Mouse (Mus musculus): ENCODE measurements around the gene Klrd1. TPM values are rescaled to one million over a fixed set of nuclear protein-coding genes. Genes with fewer than 3 reads are reported as not detected.

Gene Klrd1
- polyA plus RNA-seq, 1 experiment from 2014 or later: 0.32 TPM

- DNase-seq (ENCODE audit: low spot score) (peak; percentile 76), ATAC-seq (replicated peaks; ENCODE audit: low FRiP score, low read depth) (peak; percentile 72)
- Histone ChIP-seq H3K9me3 (replicated peaks; ENCODE audit: low read length) (no peaks in the 10 kb centered on the region), H3K27me3 (ENCODE audit: insufficient read depth, low read length) (no peaks in the 10 kb centered on the region), H3K27ac (no peak overlapping the region), H3K4me1 (replicated peaks; ENCODE audit: insufficient read depth, low read length) (no peaks in the 10 kb centered on the region), H3K4me2 (ENCODE audit: low read length) (no peak overlapping the region), H3K4me3 (replicated peaks; ENCODE audit: low read depth, low read length) (no peak overlapping the region), H3K9ac (ENCODE audit: low read depth, low read length) (no peak overlapping the region), H3K36me3 (ENCODE audit: insufficient read depth, low read length) (no peaks in the 10 kb centered on the region)
- TF ChIP-seq CTCF (IDR thresholded peaks at IDR 0.05; ENCODE audit: low read depth): no peak
Measured at GRCm38 (mm10) chr6:129557298-129558023, 34.1 kb upstream of the Klrd1 start.

- peak; percentile 98 for TF ChIP-seq CTCF (IDR thresholded peaks at IDR 0.05; ENCODE audit: low read depth)
- no peaks in the 10 kb centered on the region for H3K9me3 ChIP-seq (replicated peaks; ENCODE audit: low read length)
- ATAC-seq (replicated peaks; ENCODE audit: low FRiP score, low read depth) (peak; percentile 73), DNase-seq (ENCODE audit: low spot score) (peak; percentile 88)
- H3K9ac ChIP-seq (ENCODE audit: low read depth, low read length): no peak overlapping the region
- H3K27me3 ChIP-seq (ENCODE audit: insufficient read depth, low read length): no peaks in the 10 kb centered on the region
- no peak overlapping the region for H3K4me3 ChIP-seq (replicated peaks; ENCODE audit: low read depth, low read length)
- 12% methylated on average over 12 of the region's 12 CpGs for WGBS
- H3K4me2 ChIP-seq (ENCODE audit: low read length): no peak overlapping the region
- H3K36me3 ChIP-seq (ENCODE audit: insufficient read depth, low read length): no peaks in the 10 kb centered on the region
- H3K4me1 ChIP-seq (replicated peaks; ENCODE audit: insufficient read depth, low read length): no peaks in the 10 kb centered on the region
- H3K27ac ChIP-seq: no peak overlapping the region
Measured at GRCm38 (mm10) chr6:129558946-129559640, 32.5 kb upstream of the Klrd1 start.

GRCm38 (mm10) chr6:129559641-129560027 lies 31.9 kb upstream of the Klrd1 start:
- TF ChIP-seq CTCF (IDR thresholded peaks at IDR 0.05; ENCODE audit: low read depth): no peak
- H3K9ac ChIP-seq (ENCODE audit: low read depth, low read length): no peak overlapping the region
- H3K9me3 ChIP-seq (replicated peaks; ENCODE audit: low read length): no peaks in the 10 kb centered on the region
- no peak for DNase-seq (ENCODE audit: low spot score)
- no peak overlapping the region for H3K27ac ChIP-seq
- no peaks in the 10 kb centered on the region for H3K36me3 ChIP-seq (ENCODE audit: insufficient read depth, low read length)
- no peaks in the 10 kb centered on the region for H3K27me3 ChIP-seq (ENCODE audit: insufficient read depth, low read length)
- H3K4me3 ChIP-seq (replicated peaks; ENCODE audit: low read depth, low read length): no peak overlapping the region
- 55% methylated on average over 4 of the region's 4 CpGs for WGBS
- H3K4me1 ChIP-seq (replicated peaks; ENCODE audit: insufficient read depth, low read length): no peaks in the 10 kb centered on the region
- no peak overlapping the region for H3K4me2 ChIP-seq (ENCODE audit: low read length)
- ATAC-seq (replicated peaks; ENCODE audit: low FRiP score, low read depth): no peak

- Histone ChIP-seq H3K9ac (ENCODE audit: low read depth, low read length) (no peak overlapping the region), H3K27me3 (ENCODE audit: insufficient read depth, low read length) (no peaks in the 10 kb centered on the region), H3K27ac (no peak overlapping the region), H3K9me3 (replicated peaks; ENCODE audit: low read length) (no peaks in the 10 kb centered on the region), H3K4me3 (replicated peaks; ENCODE audit: low read depth, low read length) (no peak overlapping the region), H3K4me1 (replicated peaks; ENCODE audit: insufficient read depth, low read length) (no peaks in the 10 kb centered on the region), H3K4me2 (ENCODE audit: low read length) (no peak overlapping the region), H3K36me3 (ENCODE audit: insufficient read depth, low read length) (no peaks in the 10 kb centered on the region)
- no peak for DNase-seq (ENCODE audit: low spot score)
- 80% methylated on average over 2 of the region's 2 CpGs for WGBS
- no peak for ATAC-seq (replicated peaks; ENCODE audit: low FRiP score, low read depth)
- TF ChIP-seq CTCF (IDR thresholded peaks at IDR 0.05; ENCODE audit: low read depth): no peak
Measured at GRCm38 (mm10) chr6:129565257-129565656, 26.3 kb upstream of the Klrd1 start.

- WGBS: 34% methylated on average over 2 of the region's 2 CpGs
- no peaks in the 10 kb centered on the region for H3K36me3 ChIP-seq (ENCODE audit: insufficient read depth, low read length)
- H3K27ac ChIP-seq: no peak overlapping the region
- H3K4me3 ChIP-seq (replicated peaks; ENCODE audit: low read depth, low read length): no peak overlapping the region
- no peak overlapping the region for H3K4me2 ChIP-seq (ENCODE audit: low read length)
- H3K4me1 ChIP-seq (replicated peaks; ENCODE audit: insufficient read depth, low read length): no peaks in the 10 kb centered on the region
- DNase-seq (ENCODE audit: low spot score): peak; percentile 50
- TF ChIP-seq CTCF (IDR thresholded peaks at IDR 0.05; ENCODE audit: low read depth): peak; percentile 56
- no peak for ATAC-seq (replicated peaks; ENCODE audit: low FRiP score, low read depth)
- no peak overlapping the region for H3K9ac ChIP-seq (ENCODE audit: low read depth, low read length)
- no peaks in the 10 kb centered on the region for H3K9me3 ChIP-seq (replicated peaks; ENCODE audit: low read length)
- H3K27me3 ChIP-seq (ENCODE audit: insufficient read depth, low read length): no peaks in the 10 kb centered on the region
Measured at GRCm38 (mm10) chr6:129575315-129575714, 16.3 kb upstream of the Klrd1 start.

GRCm38 (mm10) chr6:129577605-129578004 lies 14.0 kb upstream of the Klrd1 start, which contains the start of gene Klre1:
Gene Klre1, plus strand, starts transcription at chr6:129577905.
- no peak for TF ChIP-seq CTCF (IDR thresholded peaks at IDR 0.05; ENCODE audit: low read depth)
- H3K27me3 ChIP-seq (ENCODE audit: insufficient read depth, low read length): no peaks in the 10 kb centered on the region
- H3K36me3 ChIP-seq (ENCODE audit: insufficient read depth, low read length): no peaks in the 10 kb centered on the region
- H3K4me3 ChIP-seq (replicated peaks; ENCODE audit: low read depth, low read length): no peak within 1 kb of the TSS
- no peak within 1 kb of the TSS for H3K4me2 ChIP-seq (ENCODE audit: low read length)
- H3K27ac ChIP-seq: no peak within 1 kb of the TSS
- no peaks in the 10 kb centered on the region for H3K4me1 ChIP-seq (replicated peaks; ENCODE audit: insufficient read depth, low read length)
- no peak for ATAC-seq (replicated peaks; ENCODE audit: low FRiP score, low read depth)
- H3K9ac ChIP-seq (ENCODE audit: low read depth, low read length): no peak within 1 kb of the TSS
- WGBS: 88% methylated on average over 8 of the region's 8 CpGs
- DNase-seq (ENCODE audit: low spot score): no peak
- H3K9me3 ChIP-seq (replicated peaks; ENCODE audit: low read length): no peaks in the 10 kb centered on the region

Measured in kidney, postnatal 0 days (tissue).